Comparison of ENCODE assay signal across 22 mouse cellular contexts in the genomic region with DNA sequence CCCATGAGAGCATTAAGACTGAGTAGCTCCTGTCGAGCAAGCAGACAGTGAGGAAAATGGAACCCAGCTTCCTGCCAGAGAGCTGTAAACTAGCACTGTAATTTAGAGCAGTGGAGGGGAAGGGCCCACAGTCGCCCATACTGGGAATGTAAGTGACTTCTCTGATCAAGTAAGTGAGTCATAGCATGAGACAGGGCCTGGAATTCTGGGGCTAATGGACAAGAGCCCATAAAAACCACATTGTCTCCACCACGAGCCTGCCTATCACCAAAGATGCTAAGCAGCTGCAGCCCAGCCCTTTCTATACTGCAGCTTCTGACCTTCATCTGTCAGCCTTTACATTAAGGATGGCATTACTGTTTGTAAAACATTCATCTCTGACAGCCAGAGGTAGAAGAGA. TPM values are rescaled to one million over a fixed set of nuclear protein-coding genes. Genes with fewer than 3 reads are reported as not detected.
DNase-seq lines count a peak whose midpoint lies in the region; ATAC-seq lines count a peak whose summit lies in the region.
"Had no signal": no experiment of that assay in that cellular context is flagged by ENCODE, and none has a peak within 500 bp of the region (broad histone marks: within the 10 kb centered on the region; RNA-seq: fewer than 3 reads in every experiment).

No protein-coding gene starts in this region.

- H3K36me3 ChIP-seq in intestine, embryonic 16.5 days (ENCODE audit: control insufficient read depth, insufficient read depth, low read length), result peaks cover 13% of the 10 kb centered on the region
- H3K36me3 ChIP-seq in midbrain, embryonic 13.5 days, result peaks cover 53% of the 10 kb centered on the region

- H3K27ac ChIP-seq in intestine, embryonic 16.5 days (ENCODE audit: low read length), result no peak overlapping the region; the same call in 1 of the 2 replicates
- H3K27ac ChIP-seq in midbrain, embryonic 13.5 days, result no peak overlapping the region
- H3K27ac ChIP-seq: embryonic facial prominence, embryonic 15.5 days; forebrain, embryonic 13.5 days; heart, adult 2 months; heart, embryonic 15.5 days; hindbrain, embryonic 13.5 days; hindbrain, postnatal 0 days had no signal

- WGBS in intestine, embryonic 16.5 days, result 39% methylated on average over 3 of the region's 3 CpGs
- WGBS in midbrain, embryonic 13.5 days, result 69% methylated on average over 3 of the region's 3 CpGs

- H3K4me3 ChIP-seq in intestine, embryonic 16.5 days (ENCODE audit: low read length), result no peak overlapping the region
- no peak overlapping the region for H3K4me3 ChIP-seq in midbrain, embryonic 13.5 days (replicated peaks)
- H3K4me3 ChIP-seq: embryonic facial prominence, embryonic 15.5 days; forebrain, embryonic 13.5 days; heart, adult 2 months; heart, embryonic 15.5 days; hindbrain, embryonic 13.5 days had no signal

- H3K27me3 ChIP-seq in intestine, embryonic 16.5 days (replicated peaks; ENCODE audit: control insufficient read depth, insufficient read depth, low read length), result no peaks in the 10 kb centered on the region
- no peaks in the 10 kb centered on the region for H3K27me3 ChIP-seq in midbrain, embryonic 13.5 days
- H3K27me3 ChIP-seq: CH12.LX; embryonic facial prominence, embryonic 15.5 days; forebrain, embryonic 13.5 days; heart, embryonic 15.5 days; hindbrain, embryonic 13.5 days had no signal

- H3K4me2 ChIP-seq in intestine, embryonic 16.5 days (ENCODE audit: low read depth, low read length), result no peak overlapping the region
- H3K4me2 ChIP-seq in midbrain, embryonic 13.5 days (replicated peaks), result no peak overlapping the region
- H3K4me2 ChIP-seq: embryonic facial prominence, embryonic 15.5 days; forebrain, embryonic 13.5 days; heart, embryonic 11.5 days; heart, embryonic 15.5 days; hindbrain, embryonic 13.5 days had no signal

- no peaks in the 10 kb centered on the region for H3K9me3 ChIP-seq in intestine, embryonic 16.5 days (ENCODE audit: control insufficient read depth, low read length)
- H3K9me3 ChIP-seq in midbrain, embryonic 13.5 days, result no peaks in the 10 kb centered on the region
- H3K9me3 ChIP-seq: embryonic facial prominence, embryonic 15.5 days; forebrain, embryonic 13.5 days; heart, embryonic 15.5 days; hindbrain, embryonic 13.5 days had no signal

- ATAC-seq in intestine, embryonic 16.5 days, result no peak
- ATAC-seq in midbrain, embryonic 13.5 days, result no peak
- ATAC-seq: activated CD4-positive, CD25-positive, alpha-beta regulatory T cell, adult 4 months; forebrain, embryonic 13.5 days; forebrain, postnatal 0 days; hindbrain, postnatal 0 days had no signal

- H3K4me1 ChIP-seq in intestine, embryonic 16.5 days (ENCODE audit: control insufficient read depth, insufficient read depth, low read length), result no peaks in the 10 kb centered on the region
- no peaks in the 10 kb centered on the region for H3K4me1 ChIP-seq in midbrain, embryonic 13.5 days (replicated peaks)
- H3K4me1 ChIP-seq: embryonic facial prominence, embryonic 15.5 days; forebrain, embryonic 13.5 days; heart, embryonic 15.5 days; hindbrain, embryonic 13.5 days had no signal

- no peak overlapping the region for H3K9ac ChIP-seq in intestine, embryonic 16.5 days (ENCODE audit: low read depth, low read length)
- H3K9ac ChIP-seq in midbrain, embryonic 13.5 days (replicated peaks), result no peak overlapping the region
- H3K9ac ChIP-seq: embryonic facial prominence, embryonic 15.5 days; forebrain, embryonic 13.5 days; forebrain, postnatal 0 days; heart, embryonic 15.5 days; hindbrain, embryonic 13.5 days had no signal

- DNase-seq in 3T3-L1 (ENCODE audit: low read depth, low spot score) (peak; percentile 97), MN1 (ENCODE audit: low spot score) (peak; percentile 65)
- DNase-seq in brain, adult 2 months (ENCODE audit: low read depth, low spot score), result peak; percentile 15
- no peak for DNase-seq in spleen, adult 12 weeks (ENCODE audit: low spot score)
- DNase-seq: adrenal gland, postnatal 14 days; cerebellum, adult 18-20 months; cerebellum, adult 9-11 months; cerebellum, postnatal 36 days; forebrain, postnatal 0 days; gastrocnemius, postnatal 14 days; heart, adult 2 months; heart, postnatal 14 days had no signal

RNA-seq across cellular contexts. Expression of a gene that starts 44.4 kb away (rescaled TPM):
- polyA plus RNA-seq in intestine, embryonic 16.5 days (2015; fragmentation: Nextera tagmentation; extraction: Ambion mirVana), result 57.2 and 59.4 TPM in 2 replicates
- polyA plus RNA-seq in midbrain, embryonic 13.5 days (2015; fragmentation: Nextera tagmentation; extraction: Ambion mirVana), result 217 and 238 TPM in 2 replicates

RNA-seq across cellular contexts. Expression of a gene that starts 50.1 kb away (rescaled TPM):
- 32.8 and 36.9 TPM in 2 replicates for polyA plus RNA-seq in intestine, embryonic 16.5 days (2015; fragmentation: Nextera tagmentation; extraction: Ambion mirVana)
- polyA plus RNA-seq in midbrain, embryonic 13.5 days (2015; fragmentation: Nextera tagmentation; extraction: Ambion mirVana), result 49.3 and 54.0 TPM in 2 replicates
